Mouse (Mus musculus) liver, embryonic 15.5 days (tissue): ENCODE data around the gene Adssl1. TPM values are rescaled to one million over a fixed set of nuclear protein-coding genes. Genes with fewer than 3 reads are reported as not detected.

ENCODE experiments used
- ATAC-seq: fragments of 200-750 bp; cut with Nextera tagmentation; 2 replicates; pipeline ENCODE4 v1.8.0; 2017; ENCODE audit warnings: moderate number of reproducible peaks, mild to moderate bottlenecking, moderate library complexity; ENCODE audit not compliant: insufficient read depth
- H3K27ac ChIP-seq: fragments of 300-500 bp; sonication (generic); replicated peaks from 2 replicates; pipeline ENCODE4 v1.5.1; 2015; ENCODE audit warnings: mild to moderate bottlenecking, inconsistent platforms
- H3K27me3 ChIP-seq: fragments of 300-500 bp; sonication (generic); 2 replicates; pipeline ENCODE4 v1.6.1; 2015; ENCODE audit warnings: mild to moderate bottlenecking, inconsistent platforms
- H3K36me3 ChIP-seq: fragments of 300-500 bp; sonication (generic); replicated peaks from 2 replicates; pipeline ENCODE4 v1.6.1; 2015; ENCODE audit warnings: moderate library complexity, mild to moderate bottlenecking, inconsistent platforms
- H3K4me1 ChIP-seq: fragments of 300-500 bp; sonication (generic); replicated peaks from 2 replicates; pipeline ENCODE4 v1.6.1; 2015; ENCODE audit warnings: inconsistent platforms
- H3K4me2 ChIP-seq: fragments of 300-500 bp; sonication (generic); 2 replicates; pipeline ENCODE4 v1.6.1; 2015; ENCODE audit warnings: moderate library complexity, mild to moderate bottlenecking, inconsistent platforms
- H3K4me3 ChIP-seq: fragments of 300-500 bp; sonication (generic); replicated peaks from 2 replicates; pipeline ENCODE4 v1.5.1; 2015; ENCODE audit warnings: mild to moderate bottlenecking, inconsistent platforms
- H3K9ac ChIP-seq: fragments of 300-500 bp; sonication (generic); 2 replicates; pipeline ENCODE4 v1.6.1; 2015; ENCODE audit warnings: moderate library complexity, mild to moderate bottlenecking, inconsistent platforms
- H3K9me3 ChIP-seq: fragments of 300-500 bp; sonication (generic); replicated peaks from 2 replicates; pipeline ENCODE4 v1.6.1; 2016; ENCODE audit warnings: inconsistent platforms
- WGBS: fragments of 180-500 bp; shearing (Covaris S2); methylation state at CpG from one replicate; pipeline ENCODE4 v1.1.7; 2015; ENCODE audit warnings: mixed read lengths; ENCODE audit not compliant: insufficient replicate concordance; 5-methylcytosine and 5-hydroxymethylcytosine counted together
- polyA plus RNA-seq: library from polyadenylated mRNA; unstranded; fragments of >200 nt; fragmentation: Nextera tagmentation; extraction: Ambion mirVana; gene quantifications from 2 replicates; pipeline ENCODE4 v1.2.1, GENCODE M21; 2015

Gene Adssl1
- polyA plus RNA-seq, 1 experiment from 2014 or later: 13.4 TPM

GRCm38 (mm10) chr12:112639526-112639925 lies 19.7 kb downstream of the Adssl1 start:
- Histone ChIP-seq H3K4me2 (no peak overlapping the region), H3K4me3 (no peak overlapping the region), H3K27me3 (no peaks in the 10 kb centered on the region), H3K9me3 (no peaks in the 10 kb centered on the region), H3K27ac (no peak overlapping the region), H3K9ac (no peak overlapping the region), H3K4me1 (peaks cover 16% of the 10 kb centered on the region), H3K36me3 (no peaks in the 10 kb centered on the region)
- no peak for ATAC-seq
- 73% methylated on average over 10 of the region's 10 CpGs for WGBS

DNA sequence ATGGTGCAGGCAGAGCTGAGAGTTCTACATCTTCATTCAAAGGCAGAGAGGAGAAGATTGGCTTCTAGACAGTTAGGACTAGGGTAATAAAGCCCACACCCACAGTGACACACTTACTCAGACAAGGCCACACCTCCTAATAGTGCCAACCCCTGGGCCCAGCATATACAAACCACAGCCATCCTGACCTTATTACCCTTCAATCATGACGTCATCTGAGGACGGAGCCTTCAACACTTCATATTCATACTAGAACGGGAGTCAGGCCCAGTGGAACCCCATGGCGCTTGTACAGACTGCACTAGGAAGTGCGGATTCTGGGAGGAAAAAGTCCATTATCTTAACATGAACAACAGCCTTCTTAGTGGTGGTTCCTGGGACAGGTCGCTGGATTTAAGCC lies 23.3 kb downstream of the Adssl1 start:
- no peak for ATAC-seq
- Histone ChIP-seq H3K4me3 (no peak overlapping the region), H3K36me3 (peaks cover 11% of the 10 kb centered on the region), H3K4me1 (peaks cover 45% of the 10 kb centered on the region), H3K4me2 (no peak overlapping the region), H3K9ac (no peak overlapping the region), H3K27ac (no peak overlapping the region), H3K27me3 (no peaks in the 10 kb centered on the region), H3K9me3 (no peaks in the 10 kb centered on the region)
- 81% methylated on average over 6 of the region's 6 CpGs for WGBS

- Histone ChIP-seq H3K4me1 (peaks cover 46% of the 10 kb centered on the region), H3K27me3 (no peaks in the 10 kb centered on the region), H3K9ac (peak within 1 kb of the TSS; percentile 81), H3K36me3 (peaks cover 23% of the 10 kb centered on the region), H3K27ac (peak within 1 kb of the TSS; percentile 83), H3K9me3 (no peaks in the 10 kb centered on the region), H3K4me3 (peak within 1 kb of the TSS; percentile 88), H3K4me2 (peak within 1 kb of the TSS; percentile 97)
- ATAC-seq: peak; percentile 95
- under 1% methylated on average over 46 of the region's 46 CpGs for WGBS
Observed at GRCm38 (mm10) chr12:112644180-112644854, 24.5 kb downstream of the Adssl1 start, which contains the start of gene Siva1. Gene Siva1, plus strand, starts transcription at chr12:112644679.

DNA sequence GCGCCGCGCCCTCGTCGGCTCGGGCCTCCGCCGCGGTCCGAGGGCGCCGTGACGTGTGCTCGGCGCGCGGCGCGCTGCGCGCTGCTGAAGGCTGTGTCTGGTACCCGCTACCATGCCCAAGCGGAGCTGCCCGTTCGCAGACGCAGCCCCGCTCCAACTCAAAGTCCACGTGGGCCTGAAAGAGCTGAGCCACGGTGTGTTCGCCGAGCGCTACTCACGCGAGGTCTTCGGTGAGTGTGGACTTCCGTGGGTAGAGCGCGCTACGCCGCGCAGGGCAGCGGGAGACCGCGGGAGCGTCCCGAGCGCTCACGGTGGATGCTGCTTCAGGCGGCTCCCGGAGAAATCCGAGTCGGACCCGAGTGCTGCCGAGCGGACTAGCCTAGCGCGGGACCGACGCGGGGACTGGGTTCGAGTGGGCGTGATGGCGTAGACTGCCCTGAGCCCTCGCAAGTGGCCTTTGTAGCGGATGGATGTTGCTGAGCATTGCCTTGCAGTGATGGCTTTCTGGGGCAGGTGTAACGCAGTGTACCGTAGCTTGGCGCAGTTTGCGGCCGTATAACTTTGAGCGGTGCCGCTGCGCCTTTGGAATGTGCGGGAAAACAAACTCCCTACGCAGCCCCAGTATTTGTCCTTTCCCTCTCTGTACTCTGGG lies 25.1 kb downstream of the Adssl1 start:
- Histone ChIP-seq H3K27ac (peak overlapping the region; percentile 83), H3K4me1 (peaks cover 49% of the 10 kb centered on the region), H3K4me2 (peak overlapping the region; percentile 97), H3K9ac (peak overlapping the region; percentile 81), H3K36me3 (peaks cover 29% of the 10 kb centered on the region), H3K9me3 (no peaks in the 10 kb centered on the region), H3K4me3 (peak overlapping the region; percentile 88), H3K27me3 (no peaks in the 10 kb centered on the region)
- ATAC-seq: peak; percentile 14
- WGBS: under 1% methylated on average over 75 of the region's 75 CpGs

- H3K4me2 ChIP-seq: peak overlapping the region; percentile 97
- no peak for ATAC-seq
- no peaks in the 10 kb centered on the region for H3K27me3 ChIP-seq
- H3K9me3 ChIP-seq: no peaks in the 10 kb centered on the region
- peaks cover 49% of the 10 kb centered on the region for H3K4me1 ChIP-seq
- 50% methylated on average over 6 of the region's 6 CpGs for WGBS
- H3K36me3 ChIP-seq: peaks cover 40% of the 10 kb centered on the region
- H3K4me3 ChIP-seq: peak overlapping the region; percentile 88
- H3K9ac ChIP-seq: peak overlapping the region; percentile 81
- no peak overlapping the region; the same call in 1 of the 2 replicates for H3K27ac ChIP-seq
Observed at GRCm38 (mm10) chr12:112646139-112646538, 26.3 kb downstream of the Adssl1 start.

- Histone ChIP-seq H3K9ac (no peak overlapping the region), H3K27ac (no peak overlapping the region), H3K9me3 (no peaks in the 10 kb centered on the region), H3K4me1 (peaks cover 48% of the 10 kb centered on the region), H3K4me3 (no peak overlapping the region), H3K36me3 (peaks cover 56% of the 10 kb centered on the region), H3K4me2 (no peak overlapping the region), H3K27me3 (no peaks in the 10 kb centered on the region)
- WGBS: 74% methylated on average over 5 of the region's 5 CpGs
- ATAC-seq: no peak
Observed at GRCm38 (mm10) chr12:112648081-112648480, 28.2 kb downstream of the Adssl1 start.

DNA sequence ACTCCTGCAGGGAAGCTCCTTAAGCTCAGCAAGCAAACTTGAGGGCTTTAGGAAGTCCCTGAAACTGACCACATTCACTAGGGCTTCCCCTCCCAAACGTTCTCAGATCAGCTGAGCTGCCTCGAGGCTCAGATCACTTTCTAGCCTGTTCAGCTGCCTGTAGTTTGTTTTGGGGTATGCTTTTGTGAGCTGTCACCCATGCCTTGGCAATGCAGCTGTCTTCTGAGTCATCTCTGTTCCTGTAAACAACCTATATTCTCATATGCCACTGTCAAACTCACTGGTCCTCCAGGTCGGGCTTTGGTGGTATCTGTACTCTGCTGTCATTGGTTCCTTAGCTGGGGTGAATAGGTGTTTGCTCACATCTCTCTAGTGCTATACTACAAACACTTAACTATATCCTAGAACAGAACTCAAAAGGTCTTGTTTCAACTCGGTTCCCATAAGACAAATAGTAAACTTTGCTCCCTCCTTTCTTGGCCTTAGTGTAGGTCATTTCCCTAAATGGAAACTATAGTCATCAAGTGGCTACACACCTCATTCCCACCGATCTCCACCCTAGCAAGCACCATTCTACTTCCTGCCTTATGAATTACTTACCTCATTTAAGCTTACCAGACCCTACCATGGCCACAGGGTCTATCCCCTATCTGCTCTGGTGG lies 32.1 kb downstream of the Adssl1 start:
- H3K36me3 ChIP-seq: peaks cover 94% of the 10 kb centered on the region
- H3K4me2 ChIP-seq: no peak overlapping the region

GRCm38 (mm10) chr12:112653157-112653824 lies 33.4 kb downstream of the Adssl1 start:
- no peak overlapping the region for H3K27ac ChIP-seq
- peak; percentile 34 for ATAC-seq
- no peak overlapping the region for H3K4me3 ChIP-seq
- H3K4me1 ChIP-seq: 0 out of 2 replicates have a peak, but pooled peaks cover 4% of the 10 kb centered on the region
- no peaks in the 10 kb centered on the region for H3K9me3 ChIP-seq
- peaks cover 96% of the 10 kb centered on the region for H3K36me3 ChIP-seq
- H3K27me3 ChIP-seq: no peaks in the 10 kb centered on the region
- 52% methylated on average over 7 of the region's 7 CpGs for WGBS
- H3K9ac ChIP-seq: no peak overlapping the region
- H3K4me2 ChIP-seq: no peak overlapping the region

More for the DNA sequence above, 32.1 kb downstream of the Adssl1 start:
- ATAC-seq: no peak
- no peaks in the 10 kb centered on the region for H3K9me3 ChIP-seq
- peaks cover 14% of the 10 kb centered on the region for H3K4me1 ChIP-seq
- WGBS: 53% methylated on average over 5 of the region's 5 CpGs
- H3K4me3 ChIP-seq: no peak overlapping the region
- H3K9ac ChIP-seq: no peak overlapping the region
- H3K27ac ChIP-seq: no peak overlapping the region
- no peaks in the 10 kb centered on the region for H3K27me3 ChIP-seq

DNA sequence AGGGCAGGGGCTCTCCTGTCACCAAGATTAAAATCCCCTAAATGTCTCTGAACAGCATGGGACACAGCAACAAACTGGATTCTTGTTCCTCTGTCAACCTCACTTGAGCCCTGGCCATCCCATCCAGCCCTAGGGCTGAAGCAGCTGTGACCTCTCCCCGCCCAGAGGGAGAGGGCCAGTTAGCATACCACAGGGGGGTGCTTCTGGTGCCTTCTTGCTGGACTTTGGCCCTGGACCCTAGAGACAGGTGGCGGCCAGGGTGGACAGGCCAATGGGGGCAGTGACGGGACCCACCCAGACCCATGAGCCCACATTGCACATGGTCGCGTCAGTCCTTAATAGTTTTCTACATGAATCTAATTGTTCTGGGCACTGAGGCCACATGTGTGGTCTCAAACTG lies 34.2 kb downstream of the Adssl1 start:
- Histone ChIP-seq H3K36me3 (peaks cover 96% of the 10 kb centered on the region), H3K4me3 (no peak overlapping the region), H3K27ac (no peak overlapping the region), H3K4me2 (no peak overlapping the region), H3K9me3 (no peaks in the 10 kb centered on the region), H3K9ac (no peak overlapping the region), H3K4me1 (0 out of 2 replicates have a peak, but pooled peaks cover 4% of the 10 kb centered on the region), H3K27me3 (no peaks in the 10 kb centered on the region)
- no peak for ATAC-seq
- WGBS: 83% methylated on average over 5 of the region's 5 CpGs

DNA sequence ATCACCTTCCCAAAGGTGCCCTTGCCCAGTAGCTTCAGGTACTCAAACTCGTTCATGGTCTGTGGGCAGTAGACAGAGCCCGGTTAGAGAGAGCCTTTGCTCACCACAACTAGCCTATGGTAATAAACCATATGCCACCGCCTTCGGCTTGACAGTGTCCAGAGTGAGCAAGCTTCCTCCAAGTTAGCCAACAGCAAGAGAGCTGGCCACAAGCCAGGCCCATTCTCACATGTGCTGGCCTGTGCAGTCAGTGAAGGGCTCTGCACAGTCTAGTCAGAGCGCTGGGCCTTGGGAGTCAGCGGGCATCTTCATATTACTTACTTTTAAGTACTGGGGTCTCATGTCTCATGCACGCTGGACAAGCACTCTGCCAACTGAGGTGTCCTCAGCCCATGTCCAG lies 38.8 kb downstream of the Adssl1 start:
- Histone ChIP-seq H3K27me3 (no peaks in the 10 kb centered on the region), H3K27ac (no peak overlapping the region), H3K36me3 (peaks cover 88% of the 10 kb centered on the region), H3K9ac (no peak overlapping the region), H3K9me3 (no peaks in the 10 kb centered on the region), H3K4me3 (no peak overlapping the region), H3K4me1 (0 out of 2 replicates have a peak, but pooled peaks cover 4% of the 10 kb centered on the region), H3K4me2 (no peak overlapping the region)
- 84% methylated on average over 7 of the region's 7 CpGs for WGBS
- no peak for ATAC-seq

GRCm38 (mm10) chr12:112659109-112659508 lies 39.3 kb downstream of the Adssl1 start:
- no peak for ATAC-seq
- H3K9me3 ChIP-seq: no peaks in the 10 kb centered on the region
- H3K4me2 ChIP-seq: no peak overlapping the region
- H3K4me1 ChIP-seq: 0 out of 2 replicates have a peak, but pooled peaks cover 4% of the 10 kb centered on the region
- peaks cover 83% of the 10 kb centered on the region for H3K36me3 ChIP-seq
- 77% methylated on average over 6 of the region's 6 CpGs for WGBS
- H3K27me3 ChIP-seq: no peaks in the 10 kb centered on the region
- no peak overlapping the region for H3K4me3 ChIP-seq
- H3K27ac ChIP-seq: no peak overlapping the region
- H3K9ac ChIP-seq: no peak overlapping the region
